Mouse (Mus musculus): ENCODE measurements around the gene Gm28042. TPM values are rescaled to one million over a fixed set of nuclear protein-coding genes. Genes with fewer than 3 reads are reported as not detected.
A peak's percentile ranks its signal among the peaks of the same experiment; 100 is the strongest.

The Gm28042 gene
- polyA plus RNA-seq, 1 experiment from 2014 or later = 0.89 TPM

GRCm38 (mm10) chr2:120017599-120017998 lies 9.7 kb upstream of the Gm28042 start:
- Histone ChIP-seq H3K4me1 (replicated peaks; ENCODE audit: insufficient read depth, low read length) (no peaks in the 10 kb centered on the region), H3K36me3 (ENCODE audit: insufficient read depth, low read length) (peaks cover 82% of the 10 kb centered on the region), H3K27me3 (ENCODE audit: insufficient read depth, low read length) (no peaks in the 10 kb centered on the region), H3K9ac (ENCODE audit: low read depth, low read length) (no peak overlapping the region), H3K9me3 (replicated peaks; ENCODE audit: low read length) (no peaks in the 10 kb centered on the region), H3K27ac (no peak overlapping the region), H3K4me3 (replicated peaks; ENCODE audit: low read depth, low read length) (no peak overlapping the region), H3K4me2 (ENCODE audit: low read length) (no peak overlapping the region)
- no peak for ATAC-seq (replicated peaks; ENCODE audit: low FRiP score, low read depth)
- DNase-seq (ENCODE audit: low spot score) = peak; percentile 31
- 81% methylated on average over 12 of the region's 12 CpGs for WGBS
- TF ChIP-seq CTCF (IDR thresholded peaks at IDR 0.05; ENCODE audit: low read depth) = no peak

GRCm38 (mm10) chr2:120024337-120024736 lies 3.0 kb upstream of the Gm28042 start:
- WGBS = 82% methylated on average over 5 of the region's 5 CpGs
- ATAC-seq (replicated peaks; ENCODE audit: low FRiP score, low read depth) (no peak), DNase-seq (ENCODE audit: low spot score) (no peak)
- no peaks in the 10 kb centered on the region for H3K27me3 ChIP-seq (ENCODE audit: insufficient read depth, low read length)
- H3K4me3 ChIP-seq (replicated peaks; ENCODE audit: low read depth, low read length) = no peak overlapping the region
- H3K9ac ChIP-seq (ENCODE audit: low read depth, low read length) = no peak overlapping the region
- no peaks in the 10 kb centered on the region for H3K9me3 ChIP-seq (replicated peaks; ENCODE audit: low read length)
- H3K27ac ChIP-seq = no peak overlapping the region
- peaks cover 11% of the 10 kb centered on the region for H3K4me1 ChIP-seq (replicated peaks; ENCODE audit: insufficient read depth, low read length)
- H3K4me2 ChIP-seq (ENCODE audit: low read length) = no peak overlapping the region
- TF ChIP-seq CTCF (IDR thresholded peaks at IDR 0.05; ENCODE audit: low read depth) = no peak
- H3K36me3 ChIP-seq (ENCODE audit: insufficient read depth, low read length) = peaks cover 51% of the 10 kb centered on the region

GRCm38 (mm10) chr2:120027950-120028331 lies 648 bp downstream of the Gm28042 start:
- ATAC-seq (replicated peaks; ENCODE audit: low FRiP score, low read depth) (peak; percentile 44), DNase-seq (ENCODE audit: low spot score) (peak; percentile 49)
- 21% methylated on average over 3 of the region's 3 CpGs for WGBS
- Histone ChIP-seq H3K36me3 (ENCODE audit: insufficient read depth, low read length) (peaks cover 25% of the 10 kb centered on the region), H3K4me2 (ENCODE audit: low read length) (peak overlapping the region; percentile 61), H3K4me3 (replicated peaks; ENCODE audit: low read depth, low read length) (peak overlapping the region; percentile 62), H3K27ac (peak overlapping the region; percentile 86), H3K4me1 (replicated peaks; ENCODE audit: insufficient read depth, low read length) (peaks cover 11% of the 10 kb centered on the region), H3K27me3 (ENCODE audit: insufficient read depth, low read length) (no peaks in the 10 kb centered on the region), H3K9ac (ENCODE audit: low read depth, low read length) (peak overlapping the region; percentile 69), H3K9me3 (replicated peaks; ENCODE audit: low read length) (no peaks in the 10 kb centered on the region)
- TF ChIP-seq CTCF (IDR thresholded peaks at IDR 0.05; ENCODE audit: low read depth) = no peak

GRCm38 (mm10) chr2:120030380-120030779 lies 3.1 kb downstream of the Gm28042 start:
- no peak overlapping the region for H3K27ac ChIP-seq
- H3K27me3 ChIP-seq (ENCODE audit: insufficient read depth, low read length) = no peaks in the 10 kb centered on the region
- WGBS = 89% methylated on average over 8 of the region's 8 CpGs

GRCm38 (mm10) chr2:120032726-120033467 lies 5.6 kb downstream of the Gm28042 start, which contains the start of gene Pla2g4b:
TSS of gene Pla2g4b (plus strand) at chr2:120033417.
- H3K9me3 ChIP-seq (replicated peaks; ENCODE audit: low read length) = no peaks in the 10 kb centered on the region
- no peaks in the 10 kb centered on the region for H3K27me3 ChIP-seq (ENCODE audit: insufficient read depth, low read length)
- H3K4me2 ChIP-seq (ENCODE audit: low read length) = no peak within 1 kb of the TSS
- ATAC-seq (replicated peaks; ENCODE audit: low FRiP score, low read depth) (no peak), DNase-seq (ENCODE audit: low spot score) (no peak)
- no peak within 1 kb of the TSS for H3K27ac ChIP-seq
- peaks cover 8% of the 10 kb centered on the region; the same call in 1 of the 2 replicates for H3K4me1 ChIP-seq (replicated peaks; ENCODE audit: insufficient read depth, low read length)
- WGBS = 79% methylated on average over 12 of the region's 12 CpGs
- no peak within 1 kb of the TSS for H3K9ac ChIP-seq (ENCODE audit: low read depth, low read length)
- no peak for TF ChIP-seq CTCF (IDR thresholded peaks at IDR 0.05; ENCODE audit: low read depth)
- H3K36me3 ChIP-seq (ENCODE audit: insufficient read depth, low read length) = 0 out of 2 replicates have a peak, but pooled peaks cover 11% of the 10 kb centered on the region
- no peak within 1 kb of the TSS for H3K4me3 ChIP-seq (replicated peaks; ENCODE audit: low read depth, low read length)

More at GRCm38 (mm10) chr2:120030380-120030779, 3.1 kb downstream of the Gm28042 start:
- H3K9ac ChIP-seq (ENCODE audit: low read depth, low read length) = no peak overlapping the region
- no peaks in the 10 kb centered on the region for H3K9me3 ChIP-seq (replicated peaks; ENCODE audit: low read length)
- no peak overlapping the region for H3K4me2 ChIP-seq (ENCODE audit: low read length)
- no peak for ATAC-seq (replicated peaks; ENCODE audit: low FRiP score, low read depth)
- no peak overlapping the region for H3K4me3 ChIP-seq (replicated peaks; ENCODE audit: low read depth, low read length)
- no peak for DNase-seq (ENCODE audit: low spot score)
- H3K4me1 ChIP-seq (replicated peaks; ENCODE audit: insufficient read depth, low read length) = peaks cover 11% of the 10 kb centered on the region
- H3K36me3 ChIP-seq (ENCODE audit: insufficient read depth, low read length) = peaks cover 11% of the 10 kb centered on the region; the same call in 1 of the 2 replicates
- no peak for TF ChIP-seq CTCF (IDR thresholded peaks at IDR 0.05; ENCODE audit: low read depth)

GRCm38 (mm10) chr2:120033726-120034125 lies 6.4 kb downstream of the Gm28042 start:
- Histone ChIP-seq H3K36me3 (ENCODE audit: insufficient read depth, low read length) (peaks cover 16% of the 10 kb centered on the region; the same call in 1 of the 2 replicates), H3K4me2 (ENCODE audit: low read length) (no peak overlapping the region), H3K4me1 (replicated peaks; ENCODE audit: insufficient read depth, low read length) (no peaks in the 10 kb centered on the region), H3K27me3 (ENCODE audit: insufficient read depth, low read length) (no peaks in the 10 kb centered on the region), H3K9me3 (replicated peaks; ENCODE audit: low read length) (no peaks in the 10 kb centered on the region), H3K4me3 (replicated peaks; ENCODE audit: low read depth, low read length) (no peak overlapping the region), H3K9ac (ENCODE audit: low read depth, low read length) (no peak overlapping the region), H3K27ac (no peak overlapping the region)
- no peak for TF ChIP-seq CTCF (IDR thresholded peaks at IDR 0.05; ENCODE audit: low read depth)
- ATAC-seq (replicated peaks; ENCODE audit: low FRiP score, low read depth) = no peak
- WGBS = 66% methylated on average over 5 of the region's 5 CpGs
- DNase-seq (ENCODE audit: low spot score) = no peak

Data from kidney, postnatal 0 days (tissue).